Mouse (Mus musculus) small intestine, adult 2 months (tissue): ENCODE data around the gene Gm11037. TPM values are rescaled to one million over a fixed set of nuclear protein-coding genes. Genes with fewer than 3 reads are reported as not detected.

Experiments used
- H3K27ac ChIP-seq: fragments of 200-500 bp; 2 replicates; pipeline ENCODE4 v1.5.1; 2012; ENCODE audit warnings: low read depth, low read length, control low read depth, inconsistent platforms; ENCODE audit not compliant: insufficient read depth
- H3K27me3 ChIP-seq: fragments of 200-500 bp; 2 replicates; pipeline ENCODE4 v1.6.1; 2012; ENCODE audit warnings: mild to moderate bottlenecking, moderate library complexity, low read length, inconsistent platforms; ENCODE audit not compliant: control insufficient read depth, insufficient read depth
- H3K36me3 ChIP-seq: fragments of 200-500 bp; 2 replicates; pipeline ENCODE4 v1.6.1; 2012; ENCODE audit warnings: mild to moderate bottlenecking, low read length, control low read depth, inconsistent platforms; ENCODE audit not compliant: control insufficient read depth, insufficient read depth
- H3K4me1 ChIP-seq: fragments of 200-500 bp; 2 replicates; pipeline ENCODE4 v1.6.1; 2012; ENCODE audit warnings: low read length, inconsistent platforms, mixed read lengths; ENCODE audit not compliant: control insufficient read depth, insufficient read depth, insufficient read length
- H3K4me3 ChIP-seq: fragments of 200-500 bp; 2 replicates; pipeline ENCODE4 v1.5.1; 2012; ENCODE audit warnings: low read depth, mild to moderate bottlenecking, control low read depth, inconsistent platforms, low read length, moderate library complexity
- CTCF ChIP-seq: fragments of 200-500 bp; IDR thresholded peaks from 2 replicates; pipeline ENCODE4 v1.5.1; 2012; ENCODE audit warnings: low read depth, mild to moderate bottlenecking, control low read depth, inconsistent platforms, low read length, moderate library complexity, mixed read lengths; ENCODE audit not compliant: insufficient replicate concordance, insufficient read length; ENCODE audit errors: extremely low read depth
- POLR2A ChIP-seq: fragments of 200-500 bp; IDR thresholded peaks from 2 replicates; pipeline ENCODE4 v1.6.1; 2012; ENCODE audit warnings: low read depth, mild to moderate bottlenecking, control low read depth, inconsistent platforms, low read length, moderate library complexity
- WGBS: fragments of 180-500 bp; shearing (Covaris S2); methylation state at CpG from one replicate; pipeline ENCODE4 v1.1.7; 2018; 5-methylcytosine and 5-hydroxymethylcytosine counted together
- polyA plus RNA-seq: library from polyadenylated mRNA; depleted of rRNA; stranded (reverse); fragments of >200 nt; gene quantifications from 2 replicates; pipeline ENCODE4 v1.2.3, GENCODE M21; 2012

The Gm11037 gene
- polyA plus RNA-seq, 1 experiment, result not detected

GRCm38 (mm10) chr2:131128636-131129157 is 4.6 kb upstream of the Gm11037 start:
- H3K4me3 ChIP-seq, result no peak overlapping the region

GRCm38 (mm10) chr2:131129836-131130235 is 3.5 kb upstream of the Gm11037 start:
- H3K27ac ChIP-seq, result no peak overlapping the region; the same call in 1 of the 2 replicates
- no peaks in the 10 kb centered on the region for H3K36me3 ChIP-seq
- no peaks in the 10 kb centered on the region for H3K27me3 ChIP-seq
- TF ChIP-seq CTCF (no peak), POLR2A (no peak)
- peaks cover 10% of the 10 kb centered on the region for H3K4me1 ChIP-seq
- H3K4me3 ChIP-seq, result no peak overlapping the region
- WGBS, result 33% methylated on average over 5 of the region's 5 CpGs

More at GRCm38 (mm10) chr2:131128636-131129157, 4.6 kb upstream of the Gm11037 start:
- no peak overlapping the region for H3K27ac ChIP-seq
- TF ChIP-seq POLR2A (no peak), CTCF (no peak)
- H3K4me1 ChIP-seq, result peaks cover 10% of the 10 kb centered on the region
- no peaks in the 10 kb centered on the region for H3K36me3 ChIP-seq
- no peaks in the 10 kb centered on the region for H3K27me3 ChIP-seq
- WGBS, result 71% methylated on average over 3 of the region's 3 CpGs

- Histone ChIP-seq H3K4me1 (peaks cover 10% of the 10 kb centered on the region), H3K4me3 (no peak overlapping the region), H3K27me3 (no peaks in the 10 kb centered on the region), H3K27ac (no peak overlapping the region), H3K36me3 (no peaks in the 10 kb centered on the region)
- TF ChIP-seq CTCF (no peak), POLR2A (no peak)
- WGBS, result 48% methylated on average over 2 of the region's 2 CpGs
These were observed 2.4 kb upstream of the Gm11037 start for GRCm38 (mm10) chr2:131130849-131131248.

- Histone ChIP-seq H3K4me1 (peaks cover 7% of the 10 kb centered on the region), H3K36me3 (no peaks in the 10 kb centered on the region), H3K27ac (no peak overlapping the region), H3K4me3 (no peak overlapping the region), H3K27me3 (no peaks in the 10 kb centered on the region)
- WGBS, result 87% methylated on average over 10 of the region's 10 CpGs
- TF ChIP-seq CTCF (no peak), POLR2A (no peak)
These were observed 997 bp upstream of the Gm11037 start for GRCm38 (mm10) chr2:131132111-131132888.

GRCm38 (mm10) chr2:131134381-131134780 is 1.1 kb downstream of the Gm11037 start:
- H3K27me3 ChIP-seq, result no peaks in the 10 kb centered on the region
- TF ChIP-seq CTCF (no peak), POLR2A (no peak)
- H3K4me1 ChIP-seq, result peaks cover 5% of the 10 kb centered on the region; the same call in 1 of the 2 replicates
- WGBS, result 48% methylated on average over 1 of the region's 1 CpGs
- peak overlapping the region; percentile 24; the same call in 1 of the 2 replicates for H3K27ac ChIP-seq
- H3K4me3 ChIP-seq, result no peak overlapping the region
- no peaks in the 10 kb centered on the region for H3K36me3 ChIP-seq

- no peak overlapping the region for H3K4me3 ChIP-seq
- H3K36me3 ChIP-seq, result no peaks in the 10 kb centered on the region
- H3K4me1 ChIP-seq, result peaks cover 6% of the 10 kb centered on the region; the same call in 1 of the 2 replicates
- peak overlapping the region; percentile 24; the same call in 1 of the 2 replicates for H3K27ac ChIP-seq
- 92% methylated on average over 8 of the region's 8 CpGs for WGBS
- H3K27me3 ChIP-seq, result no peaks in the 10 kb centered on the region
- TF ChIP-seq CTCF (no peak), POLR2A (no peak)
These were observed 1.6 kb downstream of the Gm11037 start for GRCm38 (mm10) chr2:131134826-131135400.

GRCm38 (mm10) chr2:131135521-131136139 is 2.3 kb downstream of the Gm11037 start:
- Histone ChIP-seq H3K36me3 (no peaks in the 10 kb centered on the region), H3K4me1 (peaks cover 10% of the 10 kb centered on the region), H3K27me3 (no peaks in the 10 kb centered on the region), H3K27ac (no peak overlapping the region), H3K4me3 (no peak overlapping the region)
- TF ChIP-seq POLR2A (no peak), CTCF (no peak)
- 71% methylated on average over 11 of the region's 11 CpGs for WGBS
